Mouse (Mus musculus): ENCODE results near the gene Gnaq.

GRCm38 (mm10) chr19:16160759-16161158 lies 28.1 kb downstream of the Gnaq start:
- TF ChIP-seq CTCF (IDR thresholded peaks at IDR 0.05; ENCODE audit: insufficient read depth, low read depth, low read length) = no peak
- TF ChIP-seq POLR2A (IDR thresholded peaks at IDR 0.05; ENCODE audit: insufficient read depth, low read depth, low read length) = no peak
